Mouse (Mus musculus) myocyte (in vitro differentiated cells): ENCODE data around the gene Mst1r. TPM values are rescaled to one million over a fixed set of nuclear protein-coding genes. Genes with fewer than 3 reads are reported as not detected.

Source experiments
- H3K27me3 ChIP-seq: one replicate; pipeline ENCODE4 v1.6.1; 2011; ENCODE audit not compliant: control insufficient read depth, insufficient read depth, insufficient read length
- H3K36me3 ChIP-seq: one replicate; pipeline ENCODE4 v1.6.1; 2011; ENCODE audit not compliant: control insufficient read depth, insufficient read depth
- H3K4me2 ChIP-seq: one replicate; pipeline ENCODE4 v1.6.1; 2011; ENCODE audit warnings: low read depth, control low read depth
- H3K4me3 ChIP-seq: one replicate; pipeline ENCODE4 v1.5.1; 2011; ENCODE audit warnings: mild to moderate bottlenecking, control low read depth, moderate library complexity
- H3K79me2 ChIP-seq: one replicate; pipeline ENCODE4 v1.6.1; 2011; ENCODE audit not compliant: control insufficient read depth, insufficient read depth
- H3ac ChIP-seq: one replicate; pipeline ENCODE4 v1.6.1; 2011; ENCODE audit not compliant: control insufficient read depth, insufficient read length
- CEBPB ChIP-seq: IDR thresholded peaks from 2 replicates; pipeline ENCODE4 v1.6.1; 2011; ENCODE audit warnings: mild to moderate bottlenecking, moderate library complexity; ENCODE audit not compliant: poor library complexity, insufficient read depth, severe bottlenecking
- E2F4 ChIP-seq: IDR thresholded peaks from one replicate; pipeline ENCODE4 v1.6.1; 2011; ENCODE audit warnings: mild to moderate bottlenecking, control low read depth, moderate library complexity; ENCODE audit not compliant: insufficient read depth
- MAX ChIP-seq: IDR thresholded peaks from one replicate; pipeline ENCODE4 v1.6.1; 2011; ENCODE audit warnings: low read depth, mild to moderate bottlenecking, control low read depth
- MYOD1 ChIP-seq, 3 experiments: IDR thresholded peaks; one replicate each; pipeline ENCODE4 v1.6.1; 2011; ENCODE audit warnings: control low read depth in 2 of 3, low read depth in 2 of 3, mild to moderate bottlenecking in 2 of 3, moderate library complexity in 1 of 3; ENCODE audit not compliant: insufficient read length in 2 of 3, control insufficient read depth in 1 of 3
- MYOG ChIP-seq, 3 experiments: IDR thresholded peaks; one replicate each; pipeline ENCODE4 v1.6.1; 2011; ENCODE audit warnings: control low read depth in 2 of 3, low read depth in 2 of 3, mild to moderate bottlenecking in 2 of 3; ENCODE audit not compliant: insufficient read length in 2 of 3, control insufficient read depth in 1 of 3, insufficient read depth in 1 of 3
- POLR2A ChIP-seq: IDR thresholded peaks from one replicate; pipeline ENCODE4 v1.6.1; 2011; ENCODE audit warnings: low read depth, mild to moderate bottlenecking, control low read depth, moderate library complexity; ENCODE audit not compliant: insufficient read length
- POLR2AphosphoS2 ChIP-seq: IDR thresholded peaks from one replicate; pipeline ENCODE4 v1.6.1; 2011; ENCODE audit warnings: low read depth, control low read depth; ENCODE audit not compliant: insufficient read length
- REST ChIP-seq: IDR thresholded peaks from one replicate; pipeline ENCODE4 v1.6.1; 2011; ENCODE audit warnings: mild to moderate bottlenecking, control low read depth, moderate library complexity; ENCODE audit not compliant: insufficient read depth, insufficient read length
- SRF ChIP-seq: IDR thresholded peaks from one replicate; pipeline ENCODE4 v1.6.1; 2011; ENCODE audit warnings: low read depth; ENCODE audit not compliant: control insufficient read depth, insufficient read length
- TCF12 ChIP-seq: IDR thresholded peaks from one replicate; pipeline ENCODE4 v1.6.1; 2011; ENCODE audit warnings: mild to moderate bottlenecking, control low read depth; ENCODE audit not compliant: poor library complexity, insufficient read depth, severe bottlenecking
- TCF3 ChIP-seq: IDR thresholded peaks from one replicate; pipeline ENCODE4 v1.6.1; 2011; ENCODE audit warnings: low read depth, control low read depth; ENCODE audit not compliant: insufficient read length
- USF1 ChIP-seq: IDR thresholded peaks from one replicate; pipeline ENCODE4 v1.6.1; 2011; ENCODE audit warnings: low read depth, mild to moderate bottlenecking, control low read depth, moderate library complexity
- polyA plus RNA-seq: library from polyadenylated mRNA; unstranded; fragments of >200 nt; fragmentation: generic; extraction: Trizol; gene quantifications from one replicate; pipeline ENCODE4 v1.2.1, GENCODE M21; 2012; ENCODE audit warnings: missing spikeins

Gene Mst1r
- polyA plus RNA-seq, 1 experiment, result 0.04 TPM

DNA sequence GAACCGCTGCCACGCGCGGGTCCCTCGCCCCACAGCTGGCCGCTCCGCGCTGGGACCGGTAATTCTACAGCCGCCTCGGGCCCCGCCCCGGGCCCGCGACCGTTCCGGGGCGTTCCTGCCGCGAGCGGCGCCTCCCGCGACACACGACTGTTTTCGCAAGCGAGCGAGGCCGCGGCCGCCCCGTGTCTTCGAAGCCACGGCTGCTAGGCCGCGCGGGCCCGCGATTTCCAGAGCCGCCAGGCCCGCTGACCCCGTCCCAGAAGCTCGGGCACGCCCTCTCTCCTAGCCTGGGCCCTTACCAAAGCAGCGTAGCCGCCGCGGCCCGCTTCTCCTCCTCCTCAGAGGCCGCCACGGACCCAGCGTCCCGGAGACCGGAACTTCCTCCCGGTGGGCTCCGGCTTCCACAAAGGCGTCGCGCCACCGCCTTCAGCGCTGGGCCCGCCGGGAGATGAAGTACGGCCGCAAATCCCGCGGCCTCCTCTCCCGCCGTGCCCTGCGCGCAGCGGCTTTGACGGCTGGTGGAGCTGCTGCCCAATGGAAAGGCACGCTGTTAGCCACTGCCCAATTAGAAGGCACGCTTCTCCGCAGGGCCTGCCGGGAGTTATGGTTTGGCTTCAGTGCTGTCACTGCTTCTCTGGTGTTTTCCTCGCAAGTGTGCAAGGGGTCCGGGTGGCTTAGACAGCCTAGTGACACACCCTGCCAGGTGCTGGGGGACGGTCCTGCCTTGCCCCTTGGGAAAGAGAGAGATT, 34.1 kb upstream of the Mst1r start:
- Histone ChIP-seq H3K79me2 (peaks cover 47% of the 10 kb centered on the region), H3K4me3 (peak overlapping the region; percentile 74), H3K4me2 (peak overlapping the region; percentile 93), H3K36me3 (no peaks in the 10 kb centered on the region), H3K27me3 (no peaks in the 10 kb centered on the region), H3ac (peak overlapping the region; percentile 89)
- TF ChIP-seq MYOG (IDR thresholded peaks at IDR 0.05; ENCODE audit: control insufficient read depth in 1 of 3, insufficient read depth in 1 of 3, insufficient read length in 2 of 3, low read depth in 2 of 3) (peak in 1 of 3 experiments; percentile 8), CEBPB (no peak), TCF3 (no peak), MYOD1 (IDR thresholded peaks at IDR 0.05; ENCODE audit: control insufficient read depth in 1 of 3, insufficient read length in 2 of 3, low read depth in 2 of 3) (peak in 2 of 3 experiments; percentile 71 to 75), SRF (no peak), POLR2A (peak; percentile 70), E2F4 (peak; percentile 68), TCF12 (no peak), USF1 (no peak), REST (no peak), MAX (no peak), POLR2AphosphoS2 (peak; percentile 63)

DNA sequence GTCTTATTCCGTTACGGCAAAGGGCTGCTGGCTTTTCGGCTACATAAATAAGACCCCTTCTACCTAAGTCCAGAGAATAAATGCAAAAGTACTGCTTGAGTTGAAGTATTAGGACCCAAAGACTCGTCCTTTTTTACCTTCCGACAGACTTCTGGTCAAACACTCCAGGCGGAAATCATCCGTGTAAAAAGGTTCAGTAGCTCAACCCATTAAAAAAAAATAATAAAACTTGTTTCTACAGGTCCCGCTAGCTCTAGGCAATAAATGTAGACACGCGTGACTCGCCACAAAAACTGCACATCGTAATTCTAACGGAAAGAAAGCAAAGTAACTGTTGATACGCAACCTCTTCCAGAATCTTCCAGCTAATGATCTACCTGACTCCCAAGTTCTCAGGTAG, 33.5 kb upstream of the Mst1r start, which contains the start of gene Rbm6:
Gene Rbm6 (minus strand): TSS at position 101 of the 400 bp plus-strand sequence.
- peak within 1 kb of the TSS; percentile 74 for H3K4me3 ChIP-seq
- peaks cover 41% of the 10 kb centered on the region for H3K79me2 ChIP-seq
- TF ChIP-seq TCF12, result no peak
- TF ChIP-seq REST, result no peak
- no peaks in the 10 kb centered on the region for H3K27me3 ChIP-seq
- H3K4me2 ChIP-seq, result peak within 1 kb of the TSS; percentile 93
- no peaks in the 10 kb centered on the region for H3K36me3 ChIP-seq
- H3ac ChIP-seq, result peak within 1 kb of the TSS; percentile 89

DNA sequence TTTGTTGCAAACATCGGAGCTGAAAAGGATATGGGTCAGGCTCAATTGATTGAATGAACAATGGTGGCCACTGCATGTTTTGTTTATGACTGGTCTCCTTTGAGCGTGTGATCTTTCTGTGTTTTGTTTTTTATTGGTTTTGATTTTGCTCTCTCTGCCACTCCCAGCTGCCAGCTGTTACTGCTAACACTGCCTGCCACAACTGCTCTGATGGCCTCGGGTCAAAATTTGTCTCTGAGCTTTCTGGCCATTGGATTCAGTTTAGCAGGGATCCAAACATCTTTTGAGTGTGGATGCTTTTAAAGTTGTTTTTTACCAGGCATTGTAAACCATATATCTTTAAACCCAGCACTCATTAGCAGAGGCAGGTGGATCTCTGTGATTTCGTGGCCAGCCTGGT, 26.3 kb upstream of the Mst1r start:
- Histone ChIP-seq H3K36me3 (no peaks in the 10 kb centered on the region), H3K4me2 (peak overlapping the region; percentile 83), H3K27me3 (peaks cover 18% of the 10 kb centered on the region), H3K4me3 (no peak overlapping the region), H3ac (no peak overlapping the region), H3K79me2 (no peaks in the 10 kb centered on the region)
- peak in 2 of 3 experiments; percentile 52 to 59 for TF ChIP-seq MYOG (IDR thresholded peaks at IDR 0.05; ENCODE audit: control insufficient read depth in 1 of 3, insufficient read depth in 1 of 3, insufficient read length in 2 of 3, low read depth in 2 of 3)
- peak; percentile 39 to 58 (median 43) for TF ChIP-seq MYOD1 (IDR thresholded peaks at IDR 0.05; ENCODE audit: control insufficient read depth in 1 of 3, insufficient read length in 2 of 3, low read depth in 2 of 3)
- no peak for TF ChIP-seq MAX

DNA sequence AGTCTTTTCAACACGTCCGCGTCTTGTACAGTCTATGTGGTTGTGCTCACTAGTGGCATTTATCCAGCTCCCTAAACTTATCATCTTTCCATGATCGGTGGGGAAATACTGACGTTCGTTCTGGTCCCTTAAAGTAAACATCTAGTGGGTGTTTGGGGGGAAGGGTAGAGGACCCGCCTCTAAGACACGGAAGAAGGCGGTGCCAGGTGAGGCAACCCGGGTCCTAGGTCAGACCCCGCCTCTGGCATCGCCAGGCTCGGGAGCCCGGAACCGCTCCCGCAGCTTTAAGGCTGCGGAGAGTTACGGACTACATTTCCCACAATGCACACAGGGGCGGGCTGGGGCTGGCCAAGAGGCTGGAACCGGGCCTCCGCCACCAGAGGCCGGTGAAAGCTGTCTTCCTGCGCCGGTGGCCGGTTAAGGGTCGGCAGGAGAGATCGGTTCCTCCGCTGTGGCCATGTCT, 18.8 kb upstream of the Mst1r start, which contains the start of gene Mon1a:
Gene Mon1a (plus strand): TSS at position 348 of the 463 bp plus-strand sequence.
- Histone ChIP-seq H3K27me3 (peaks cover 10% of the 10 kb centered on the region), H3K36me3 (no peaks in the 10 kb centered on the region), H3ac (peak within 1 kb of the TSS; percentile 77), H3K4me3 (peak within 1 kb of the TSS; percentile 85), H3K79me2 (no peaks in the 10 kb centered on the region), H3K4me2 (peak within 1 kb of the TSS; percentile 91)
- TF ChIP-seq MYOG (IDR thresholded peaks at IDR 0.05; ENCODE audit: control insufficient read depth in 1 of 3, insufficient read depth in 1 of 3, insufficient read length in 2 of 3, low read depth in 2 of 3) (no peak), REST (no peak), USF1 (no peak), POLR2AphosphoS2 (peak; percentile 65), TCF12 (no peak), SRF (no peak), CEBPB (no peak), E2F4 (no peak), POLR2A (peak; percentile 74), MAX (no peak), TCF3 (no peak)

DNA sequence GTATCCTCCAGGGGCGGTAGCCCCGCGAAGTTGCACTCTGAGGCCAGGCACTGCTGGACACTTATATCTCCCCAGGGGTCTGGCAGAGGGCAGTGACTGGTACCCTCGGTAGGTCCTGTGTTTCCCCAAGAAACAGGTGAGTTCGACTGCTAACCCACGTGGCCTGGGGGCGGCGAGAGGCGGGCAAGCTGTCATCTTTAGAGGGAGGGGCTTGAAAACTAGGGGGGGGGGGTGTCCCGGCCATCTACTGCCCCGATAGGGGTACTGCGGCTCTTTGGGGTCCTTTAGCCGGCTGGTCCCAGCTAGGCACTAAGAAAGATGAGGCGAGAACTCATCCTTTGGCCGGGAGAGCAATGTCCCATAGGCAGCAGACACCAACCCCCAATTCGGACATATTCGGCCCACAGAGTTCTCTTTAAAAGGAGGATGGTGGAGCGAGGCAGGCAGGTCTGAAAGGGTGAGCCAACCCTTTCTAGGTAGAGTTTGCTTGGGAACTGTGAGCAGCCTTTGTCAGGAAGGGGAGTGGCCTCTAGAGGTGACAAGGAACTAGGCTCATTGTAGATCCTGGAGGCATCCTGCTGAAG, 18.3 kb upstream of the Mst1r start:
- H3K4me3 ChIP-seq, result peak overlapping the region; percentile 85
- H3K36me3 ChIP-seq, result no peaks in the 10 kb centered on the region
- TF ChIP-seq CEBPB (no peak), USF1 (peak; percentile 11), E2F4 (no peak)
- no peaks in the 10 kb centered on the region for H3K79me2 ChIP-seq
- peaks cover 10% of the 10 kb centered on the region for H3K27me3 ChIP-seq
- H3K4me2 ChIP-seq, result peak overlapping the region; percentile 91
- peak overlapping the region; percentile 77 for H3ac ChIP-seq
